Mouse (Mus musculus): ENCODE results near the gene Map2k3. TPM values are rescaled to one million over a fixed set of nuclear protein-coding genes. Genes with fewer than 3 reads are reported as not detected.

The Map2k3 gene
- polyA plus RNA-seq, 1 experiment = 18.2 TPM

DNA sequence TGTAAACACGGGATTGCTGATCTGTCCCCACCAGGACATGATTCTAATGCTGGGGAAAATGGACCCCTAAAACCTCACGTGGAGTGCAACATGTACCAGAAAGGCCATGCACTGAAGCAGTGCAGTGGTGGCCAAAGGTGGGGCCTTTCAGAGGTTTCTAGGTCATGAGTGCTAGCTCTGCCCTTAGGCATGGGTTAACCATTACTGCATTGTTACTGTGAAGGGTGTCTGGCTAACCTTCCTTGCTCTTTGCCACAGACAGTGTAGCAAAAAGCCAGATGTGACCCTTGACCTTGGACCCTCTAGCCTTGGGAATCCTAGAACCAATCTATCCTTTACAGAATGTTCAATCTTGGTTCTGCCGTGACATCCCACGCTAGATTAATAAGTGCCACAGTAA is 29.3 kb upstream of the Map2k3 start:
- WGBS = 73% methylated on average over 4 of the region's 4 CpGs
- H3K27me3 ChIP-seq (ENCODE audit: control insufficient read depth, insufficient read depth, low read length) = no peaks in the 10 kb centered on the region
- TF ChIP-seq POLR2A (IDR thresholded peaks at IDR 0.05; ENCODE audit: borderline replicate concordance, insufficient read depth, low read length) (no peak), CTCF (IDR thresholded peaks at IDR 0.05; ENCODE audit: borderline replicate concordance, insufficient read depth, low read depth, low read length) (no peak)
- peaks cover 35% of the 10 kb centered on the region for H3K4me1 ChIP-seq (ENCODE audit: control insufficient read depth, insufficient read depth, low read length)
- H3K4me3 ChIP-seq (replicated peaks; ENCODE audit: insufficient read depth, low read depth, low read length) = no peak overlapping the region
- DNase-seq = no peak
- H3K27ac ChIP-seq (ENCODE audit: insufficient read depth, low read length) = no peak overlapping the region

GRCm38 (mm10) chr11:60903661-60904061 is 28.2 kb upstream of the Map2k3 start:
- TF ChIP-seq POLR2A (IDR thresholded peaks at IDR 0.05; ENCODE audit: borderline replicate concordance, insufficient read depth, low read length) (no peak), CTCF (IDR thresholded peaks at IDR 0.05; ENCODE audit: borderline replicate concordance, insufficient read depth, low read depth, low read length) (no peak)
- H3K4me1 ChIP-seq (ENCODE audit: control insufficient read depth, insufficient read depth, low read length) = peaks cover 35% of the 10 kb centered on the region
- peak; percentile 55 to 66 for DNase-seq
- no peaks in the 10 kb centered on the region for H3K27me3 ChIP-seq (ENCODE audit: control insufficient read depth, insufficient read depth, low read length)
- H3K27ac ChIP-seq (ENCODE audit: insufficient read depth, low read length) = no peak overlapping the region
- no peak overlapping the region for H3K4me3 ChIP-seq (replicated peaks; ENCODE audit: insufficient read depth, low read depth, low read length)
- WGBS = 56% methylated on average over 6 of the region's 6 CpGs

GRCm38 (mm10) chr11:60905407-60906120 is 26.3 kb upstream of the Map2k3 start:
- peak; percentile 64 to 76 for DNase-seq
- no peak for TF ChIP-seq POLR2A (IDR thresholded peaks at IDR 0.05; ENCODE audit: borderline replicate concordance, insufficient read depth, low read length)
- no peak; the same call in 1 of the 2 replicates for TF ChIP-seq CTCF (IDR thresholded peaks at IDR 0.05; ENCODE audit: borderline replicate concordance, insufficient read depth, low read depth, low read length)
- peaks cover 47% of the 10 kb centered on the region for H3K4me1 ChIP-seq (ENCODE audit: control insufficient read depth, insufficient read depth, low read length)
- whole genome bisulfite sequencing = 30% methylated on average over 10 of the region's 10 CpGs
- H3K27ac ChIP-seq (ENCODE audit: insufficient read depth, low read length) = peak overlapping the region; percentile 39
- H3K4me3 ChIP-seq (replicated peaks; ENCODE audit: insufficient read depth, low read depth, low read length) = no peak overlapping the region
- no peaks in the 10 kb centered on the region for H3K27me3 ChIP-seq (ENCODE audit: control insufficient read depth, insufficient read depth, low read length)

DNA sequence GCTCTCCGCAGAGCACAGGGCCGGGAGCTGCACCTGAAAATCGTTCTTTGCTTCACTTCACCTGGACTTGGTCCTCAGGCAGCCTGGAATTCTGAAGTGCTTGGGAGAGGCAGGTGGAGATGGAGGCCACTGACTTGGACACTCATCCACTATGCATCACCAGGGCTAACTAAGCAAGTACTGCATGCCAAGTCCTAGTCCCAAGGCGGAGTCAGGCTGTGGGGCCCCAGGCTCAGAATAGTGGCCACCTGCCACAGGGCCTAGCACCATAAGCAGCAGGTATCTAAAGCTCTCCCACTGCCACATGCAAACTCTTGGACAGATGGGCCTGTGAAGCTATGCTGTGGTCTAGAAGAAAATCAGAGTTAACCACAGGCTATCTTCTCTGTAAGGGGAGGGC is 25.4 kb upstream of the Map2k3 start:
- TF ChIP-seq POLR2A (IDR thresholded peaks at IDR 0.05; ENCODE audit: borderline replicate concordance, insufficient read depth, low read length) (no peak), CTCF (IDR thresholded peaks at IDR 0.05; ENCODE audit: borderline replicate concordance, insufficient read depth, low read depth, low read length) (no peak)
- no peak overlapping the region for H3K27ac ChIP-seq (ENCODE audit: insufficient read depth, low read length)
- peak; percentile 47 to 62 for DNase-seq
- peaks cover 48% of the 10 kb centered on the region for H3K4me1 ChIP-seq (ENCODE audit: control insufficient read depth, insufficient read depth, low read length)
- WGBS = 25% methylated on average over 4 of the region's 4 CpGs
- no peaks in the 10 kb centered on the region for H3K27me3 ChIP-seq (ENCODE audit: control insufficient read depth, insufficient read depth, low read length)
- H3K4me3 ChIP-seq (replicated peaks; ENCODE audit: insufficient read depth, low read depth, low read length) = no peak overlapping the region

DNA sequence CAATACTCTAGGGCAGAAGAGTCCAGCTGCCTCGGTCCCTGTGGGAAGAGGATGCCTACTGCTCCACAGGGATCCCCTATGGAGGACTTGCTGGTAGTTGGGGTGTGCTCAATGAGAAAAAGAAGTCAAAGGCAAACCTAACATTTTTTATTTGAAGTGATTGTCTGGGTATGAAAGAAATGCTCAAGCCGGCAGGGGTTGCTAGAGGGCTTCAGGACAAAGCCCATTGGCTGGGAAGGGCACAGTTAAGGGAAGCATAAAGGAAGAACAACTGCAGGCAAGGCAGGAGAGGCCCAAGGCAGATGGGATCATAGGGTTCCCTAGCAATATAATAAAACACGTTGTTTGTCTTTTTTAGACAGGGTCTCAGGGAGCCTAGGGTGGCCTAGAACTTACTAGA is 23.8 kb upstream of the Map2k3 start:
- DNase-seq = no peak
- TF ChIP-seq CTCF (IDR thresholded peaks at IDR 0.05; ENCODE audit: borderline replicate concordance, insufficient read depth, low read depth, low read length) (no peak), POLR2A (IDR thresholded peaks at IDR 0.05; ENCODE audit: borderline replicate concordance, insufficient read depth, low read length) (no peak)
- no peak overlapping the region for H3K4me3 ChIP-seq (replicated peaks; ENCODE audit: insufficient read depth, low read depth, low read length)
- no peaks in the 10 kb centered on the region for H3K27me3 ChIP-seq (ENCODE audit: control insufficient read depth, insufficient read depth, low read length)
- 76% methylated on average over 3 of the region's 3 CpGs for WGBS
- peaks cover 56% of the 10 kb centered on the region for H3K4me1 ChIP-seq (ENCODE audit: control insufficient read depth, insufficient read depth, low read length)
- no peak overlapping the region for H3K27ac ChIP-seq (ENCODE audit: insufficient read depth, low read length)

DNA sequence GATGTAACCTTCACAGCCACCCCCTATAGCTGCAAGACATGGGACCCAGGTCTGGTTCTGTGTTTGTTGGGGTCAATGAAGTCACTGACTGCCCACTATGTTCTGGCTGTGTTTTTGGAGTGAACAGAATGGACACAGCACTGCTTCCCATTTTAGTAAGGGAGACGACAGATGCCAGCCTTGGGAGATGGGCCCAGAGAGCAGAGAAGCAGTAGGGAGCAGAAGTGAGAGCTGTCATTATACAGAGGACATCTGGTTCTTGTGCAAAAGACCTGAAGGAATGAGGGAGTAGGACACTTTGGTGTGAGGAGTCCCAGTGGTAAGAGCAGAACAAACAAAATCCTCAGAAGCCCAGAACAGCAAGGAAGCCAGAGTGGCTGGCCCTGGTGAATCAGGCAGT is 22.2 kb upstream of the Map2k3 start:
- DNase-seq = no peak
- TF ChIP-seq CTCF (IDR thresholded peaks at IDR 0.05; ENCODE audit: borderline replicate concordance, insufficient read depth, low read depth, low read length) (no peak), POLR2A (IDR thresholded peaks at IDR 0.05; ENCODE audit: borderline replicate concordance, insufficient read depth, low read length) (no peak)

GRCm38 (mm10) chr11:60912525-60912973 is 19.3 kb upstream of the Map2k3 start:
- no peak for TF ChIP-seq POLR2A (IDR thresholded peaks at IDR 0.05; ENCODE audit: borderline replicate concordance, insufficient read depth, low read length)
- no peak for TF ChIP-seq CTCF (IDR thresholded peaks at IDR 0.05; ENCODE audit: borderline replicate concordance, insufficient read depth, low read depth, low read length)
- Histone ChIP-seq H3K27ac (ENCODE audit: insufficient read depth, low read length) (0 out of 2 replicates have a peak overlapping the region, but pooled peaks have one; percentile 36), H3K27me3 (ENCODE audit: control insufficient read depth, insufficient read depth, low read length) (no peaks in the 10 kb centered on the region), H3K4me1 (ENCODE audit: control insufficient read depth, insufficient read depth, low read length) (peaks cover 25% of the 10 kb centered on the region), H3K4me3 (replicated peaks; ENCODE audit: insufficient read depth, low read depth, low read length) (peak overlapping the region; percentile 97)
- peak in 1 of 2 experiments; percentile 35 for DNase-seq
- 10% methylated on average over 7 of the region's 7 CpGs for WGBS

More for the DNA sequence above, 22.2 kb upstream of the Map2k3 start:
- 10% methylated on average over 1 of the region's 1 CpGs for WGBS
- Histone ChIP-seq H3K4me1 (ENCODE audit: control insufficient read depth, insufficient read depth, low read length) (peaks cover 46% of the 10 kb centered on the region), H3K4me3 (replicated peaks; ENCODE audit: insufficient read depth, low read depth, low read length) (no peak overlapping the region), H3K27me3 (ENCODE audit: control insufficient read depth, insufficient read depth, low read length) (no peaks in the 10 kb centered on the region), H3K27ac (ENCODE audit: insufficient read depth, low read length) (peak overlapping the region; percentile 39; the same call in 1 of the 2 replicates)
